Mouse (Mus musculus) lung, embryonic 16.5 days (tissue): ENCODE measurements at regions not wholly inside any gene's neighbourhood (a gene's known extent, or its start where the extent isn't known, plus 50 kb on each side); places are given as distances from the start of the nearest gene placed in this dataset.

Experiments
- ATAC-seq: fragments of 200-750 bp; cut with Nextera tagmentation; 2 replicates; pipeline ENCODE4 v1.8.0; 2017; ENCODE audit warnings: low read depth, mild to moderate bottlenecking, moderate library complexity
- H3K27ac ChIP-seq: fragments of 300-500 bp; sonication (generic); 2 replicates; pipeline ENCODE4 v1.5.1; 2014; ENCODE audit warnings: mild to moderate bottlenecking, control low read depth, low read length
- H3K27me3 ChIP-seq: fragments of 300-500 bp; sonication (generic); 2 replicates; pipeline ENCODE4 v1.6.1; 2014; ENCODE audit warnings: low read depth, low read length, mixed read lengths; ENCODE audit not compliant: control insufficient read depth, insufficient read depth
- H3K36me3 ChIP-seq: fragments of 300-500 bp; sonication (generic); 2 replicates; pipeline ENCODE4 v1.6.1; 2014; ENCODE audit warnings: low read length; ENCODE audit not compliant: control insufficient read depth, insufficient read depth
- H3K4me1 ChIP-seq: fragments of 300-500 bp; sonication (generic); replicated peaks from 2 replicates; pipeline ENCODE4 v1.6.1; 2014; ENCODE audit warnings: low read length, mixed read lengths; ENCODE audit not compliant: control insufficient read depth, insufficient read depth
- H3K4me2 ChIP-seq: fragments of 300-500 bp; sonication (generic); 2 replicates; pipeline ENCODE4 v1.6.1; 2014; ENCODE audit warnings: low read depth, low read length, control low read depth
- H3K4me3 ChIP-seq: fragments of 300-500 bp; sonication (generic); 2 replicates; pipeline ENCODE4 v1.5.1; 2014; ENCODE audit warnings: mild to moderate bottlenecking, low read length, control low read depth
- H3K9ac ChIP-seq: fragments of 300-500 bp; sonication (generic); 2 replicates; pipeline ENCODE4 v1.6.1; 2014; ENCODE audit warnings: low read length, control low read depth
- H3K9me3 ChIP-seq: fragments of 300-500 bp; sonication (generic); 2 replicates; pipeline ENCODE4 v1.6.1; 2016; ENCODE audit warnings: low read length; ENCODE audit not compliant: control insufficient read depth
- WGBS: fragments of 180-500 bp; shearing (Covaris S2); extraction: QIAGEN DNeasy Blood & Tissue Kit; methylation state at CpG from one replicate; pipeline ENCODE4 v1.1.7; 2014; 5-methylcytosine and 5-hydroxymethylcytosine counted together

- no peak overlapping the region for H3K27ac ChIP-seq
- 65% methylated on average over 7 of the region's 7 CpGs for WGBS
- no peaks in the 10 kb centered on the region for H3K36me3 ChIP-seq
- H3K4me2 ChIP-seq: no peak overlapping the region
- no peak overlapping the region for H3K9ac ChIP-seq
- no peaks in the 10 kb centered on the region for H3K27me3 ChIP-seq
- no peaks in the 10 kb centered on the region for H3K9me3 ChIP-seq
- no peak for ATAC-seq
- H3K4me3 ChIP-seq: no peak overlapping the region
- H3K4me1 ChIP-seq: no peaks in the 10 kb centered on the region
Observed at GRCm38 (mm10) chr13:79277313-79277712, 1077.8 kb upstream of the Nr2f1 start.

- no peak overlapping the region for H3K9ac ChIP-seq
- H3K36me3 ChIP-seq: no peaks in the 10 kb centered on the region
- no peaks in the 10 kb centered on the region for H3K27me3 ChIP-seq
- H3K4me3 ChIP-seq: no peak overlapping the region
- no peaks in the 10 kb centered on the region for H3K9me3 ChIP-seq
- no peak for ATAC-seq
- no peaks in the 10 kb centered on the region for H3K4me1 ChIP-seq
- H3K27ac ChIP-seq: no peak overlapping the region
- no peak overlapping the region for H3K4me2 ChIP-seq
- WGBS: 39% methylated on average over 5 of the region's 5 CpGs
Observed at GRCm38 (mm10) chr13:79255362-79255761, 1055.8 kb upstream of the Nr2f1 start.

GRCm38 (mm10) chr13:79252385-79252784 lies 1052.8 kb upstream of the Nr2f1 start:
- H3K27ac ChIP-seq: no peak overlapping the region
- no peaks in the 10 kb centered on the region for H3K4me1 ChIP-seq
- no peak overlapping the region for H3K4me2 ChIP-seq
- no peaks in the 10 kb centered on the region for H3K36me3 ChIP-seq
- no peak overlapping the region for H3K4me3 ChIP-seq
- H3K9me3 ChIP-seq: no peaks in the 10 kb centered on the region
- no peak for ATAC-seq
- H3K9ac ChIP-seq: no peak overlapping the region
- 51% methylated on average over 5 of the region's 5 CpGs for WGBS
- H3K27me3 ChIP-seq: no peaks in the 10 kb centered on the region

GRCm38 (mm10) chr13:79251269-79251668 lies 1051.7 kb upstream of the Nr2f1 start:
- Histone ChIP-seq H3K36me3 (no peaks in the 10 kb centered on the region), H3K4me1 (no peaks in the 10 kb centered on the region), H3K4me3 (no peak overlapping the region), H3K9me3 (no peaks in the 10 kb centered on the region), H3K4me2 (no peak overlapping the region), H3K9ac (no peak overlapping the region), H3K27ac (no peak overlapping the region), H3K27me3 (no peaks in the 10 kb centered on the region)
- 100% methylated on average over 1 of the region's 1 CpGs for WGBS
- ATAC-seq: no peak
